Mouse (Mus musculus) kidney, postnatal 0 days (tissue): ENCODE results near the gene Cpe. TPM values are rescaled to one million over a fixed set of nuclear protein-coding genes. Genes with fewer than 3 reads are reported as not detected.

ENCODE experiments used
- ATAC-seq: fragments of 200-750 bp; cut with Nextera tagmentation; replicated peaks from 2 replicates; pipeline ENCODE4 v1.8.0; 2017; ENCODE audit warnings: low read depth, moderate number of reproducible peaks, moderate TSS enrichment, moderate library complexity; ENCODE audit not compliant: low FRiP score
- DNase-seq: peaks from one replicate; pipeline ENCODE4 v3.0.0-alpha.2; 2016; ENCODE audit warnings: low spot score
- H3K27ac ChIP-seq: fragments of 300-500 bp; sonication (generic); 2 replicates; pipeline ENCODE4 v1.5.1; 2014; ENCODE audit warnings: mild to moderate bottlenecking
- H3K27me3 ChIP-seq: fragments of 300-500 bp; sonication (generic); 2 replicates; pipeline ENCODE4 v1.6.1; 2014; ENCODE audit warnings: low read length, mixed read lengths; ENCODE audit not compliant: insufficient read depth
- H3K36me3 ChIP-seq: fragments of 300-500 bp; sonication (generic); 2 replicates; pipeline ENCODE4 v1.6.1; 2014; ENCODE audit warnings: low read length, mixed read lengths; ENCODE audit not compliant: insufficient read depth
- H3K4me1 ChIP-seq: fragments of 300-500 bp; sonication (generic); replicated peaks from 2 replicates; pipeline ENCODE4 v1.6.1; 2014; ENCODE audit warnings: antibody characterized with exemption, low read length, mixed read lengths; ENCODE audit not compliant: insufficient read depth
- H3K4me2 ChIP-seq: fragments of 300-500 bp; sonication (generic); 2 replicates; pipeline ENCODE4 v1.6.1; 2014; ENCODE audit warnings: mild to moderate bottlenecking, low read length, moderate library complexity, mixed read lengths
- H3K4me3 ChIP-seq: fragments of 300-500 bp; sonication (generic); replicated peaks from 2 replicates; pipeline ENCODE4 v1.5.1; 2014; ENCODE audit warnings: low read depth, low read length
- H3K9ac ChIP-seq: fragments of 300-500 bp; sonication (generic); 2 replicates; pipeline ENCODE4 v1.6.1; 2014; ENCODE audit warnings: low read depth, low read length
- H3K9me3 ChIP-seq: fragments of 300-500 bp; sonication (generic); replicated peaks from 2 replicates; pipeline ENCODE4 v1.6.1; 2016; ENCODE audit warnings: low read length, inconsistent platforms, mixed read lengths
- CTCF ChIP-seq: IDR thresholded peaks from 2 replicates; pipeline ENCODE4 v1.5.1; 2016; ENCODE audit warnings: antibody characterized with exemption, low read depth, mild to moderate bottlenecking, moderate library complexity
- WGBS: fragments of 180-500 bp; shearing (Covaris S2); extraction: QIAGEN DNeasy Blood & Tissue Kit; methylation state at CpG from one replicate; pipeline ENCODE4 v1.1.7; 2014; 5-methylcytosine and 5-hydroxymethylcytosine counted together
- polyA plus RNA-seq: library from polyadenylated mRNA; unstranded; fragments of >200 nt; fragmentation: Nextera tagmentation; extraction: Ambion mirVana; gene quantifications from 2 replicates; pipeline ENCODE4 v1.2.1, GENCODE M21; 2015

The Cpe gene
- polyA plus RNA-seq, 1 experiment from 2014 or later, result 115 TPM

- 75% methylated on average over 3 of the region's 3 CpGs for WGBS
- no peak overlapping the region for H3K27ac ChIP-seq
These were observed 76.3 kb downstream of the Cpe start for GRCm38 (mm10) chr8:64616566-64616965.

DNA sequence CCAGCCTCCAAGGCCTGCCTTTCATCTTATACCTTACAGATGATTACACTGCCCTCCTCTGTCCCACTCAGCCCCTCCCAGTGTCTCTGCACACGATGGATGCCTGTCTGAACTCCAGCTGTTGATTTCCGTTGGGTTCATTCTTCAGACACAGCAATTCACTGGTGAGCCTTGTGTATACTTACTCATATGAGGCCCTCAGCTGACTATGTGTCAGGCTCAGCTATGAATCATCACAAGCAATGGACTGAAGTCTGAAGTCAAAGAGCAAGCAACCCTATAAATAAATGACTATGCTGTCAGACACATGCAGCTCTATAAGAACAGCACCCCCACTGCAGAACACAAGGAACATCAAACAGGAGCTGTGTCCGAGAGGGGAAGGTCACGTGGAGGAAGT lies 77.4 kb downstream of the Cpe start:
- Histone ChIP-seq H3K4me1 (no peaks in the 10 kb centered on the region), H3K27me3 (no peaks in the 10 kb centered on the region), H3K9me3 (no peaks in the 10 kb centered on the region), H3K27ac (no peak overlapping the region), H3K4me3 (no peak overlapping the region), H3K4me2 (no peak overlapping the region), H3K36me3 (no peaks in the 10 kb centered on the region), H3K9ac (no peak overlapping the region)
- WGBS, result 67% methylated on average over 4 of the region's 4 CpGs
- ATAC-seq (peak; percentile 79), DNase-seq (peak; percentile 47)
- no peak for TF ChIP-seq CTCF

More at GRCm38 (mm10) chr8:64616566-64616965, 76.3 kb downstream of the Cpe start:
- H3K27me3 ChIP-seq, result no peaks in the 10 kb centered on the region
- no peaks in the 10 kb centered on the region for H3K4me1 ChIP-seq
- TF ChIP-seq CTCF, result no peak
- no peaks in the 10 kb centered on the region for H3K36me3 ChIP-seq
- no peak overlapping the region for H3K4me2 ChIP-seq
- no peak overlapping the region for H3K9ac ChIP-seq
- no peak overlapping the region for H3K4me3 ChIP-seq
- H3K9me3 ChIP-seq, result no peaks in the 10 kb centered on the region
- ATAC-seq (no peak), DNase-seq (no peak)

DNA sequence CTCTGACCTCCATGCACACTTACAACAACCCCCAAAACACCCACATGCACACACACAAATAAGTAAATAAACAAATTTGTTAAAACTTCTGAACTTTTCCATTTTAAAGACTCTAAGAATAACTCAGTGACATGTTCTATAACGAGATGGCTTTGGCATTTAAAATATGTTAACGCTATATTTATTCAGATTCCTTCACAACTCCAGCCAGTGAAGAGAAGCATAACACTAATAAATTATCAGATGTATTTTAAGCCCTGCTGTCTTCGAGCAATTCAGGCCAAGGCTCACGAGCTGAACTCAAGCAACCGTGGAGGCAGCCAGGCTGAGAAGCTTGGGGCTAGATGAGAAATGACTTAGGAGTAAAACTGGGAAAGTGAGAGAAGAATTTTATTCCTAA lies 79.2 kb downstream of the Cpe start:
- Histone ChIP-seq H3K4me2 (no peak overlapping the region), H3K36me3 (no peaks in the 10 kb centered on the region), H3K4me3 (no peak overlapping the region), H3K9me3 (no peaks in the 10 kb centered on the region), H3K9ac (no peak overlapping the region), H3K27me3 (no peaks in the 10 kb centered on the region), H3K4me1 (no peaks in the 10 kb centered on the region), H3K27ac (no peak overlapping the region)
- ATAC-seq (no peak), DNase-seq (peak; percentile 80)
- no peak for TF ChIP-seq CTCF
- 35% methylated on average over 5 of the region's 5 CpGs for WGBS

DNA sequence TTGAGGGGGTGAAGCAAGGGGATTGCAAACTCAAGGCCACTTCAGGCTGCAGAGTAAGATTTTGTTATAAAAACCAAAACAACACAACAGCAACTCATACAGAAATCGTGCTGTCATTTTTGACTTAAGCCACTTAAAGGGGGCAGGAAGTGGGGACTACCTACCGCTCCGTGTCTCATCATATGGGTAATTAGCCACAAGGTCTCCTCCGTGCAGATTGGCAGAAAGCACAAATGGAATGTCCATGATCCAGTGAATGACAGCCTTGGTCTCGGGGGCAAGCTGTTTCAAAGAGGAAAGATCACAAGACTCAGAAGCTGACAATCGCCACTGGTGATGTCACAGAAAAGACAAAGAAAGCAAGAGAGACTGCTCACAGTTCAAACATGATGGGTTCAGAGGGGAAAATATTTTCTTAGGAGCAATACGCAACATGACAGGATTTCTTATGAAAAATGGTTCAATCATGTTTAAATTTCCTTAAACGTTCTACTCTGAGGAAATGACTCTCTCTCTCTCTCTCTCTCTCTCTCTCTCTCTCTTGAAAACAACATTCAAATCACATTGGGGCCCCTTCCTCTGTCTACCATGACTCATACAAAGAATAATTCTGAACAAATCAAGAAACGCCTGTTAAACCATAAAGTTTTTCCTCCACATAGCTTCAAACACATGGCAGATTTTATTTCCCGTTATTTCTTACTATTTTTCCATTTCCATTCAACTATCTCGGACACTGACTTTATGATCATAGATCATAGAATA lies 81.5 kb downstream of the Cpe start:
- Histone ChIP-seq H3K4me2 (no peak overlapping the region), H3K9me3 (no peaks in the 10 kb centered on the region), H3K4me3 (no peak overlapping the region), H3K9ac (no peak overlapping the region), H3K27ac (no peak overlapping the region), H3K4me1 (no peaks in the 10 kb centered on the region), H3K27me3 (no peaks in the 10 kb centered on the region), H3K36me3 (no peaks in the 10 kb centered on the region)
- TF ChIP-seq CTCF, result no peak
- no peak for ATAC-seq
- no peak for DNase-seq
- 70% methylated on average over 11 of the region's 11 CpGs for WGBS

DNA sequence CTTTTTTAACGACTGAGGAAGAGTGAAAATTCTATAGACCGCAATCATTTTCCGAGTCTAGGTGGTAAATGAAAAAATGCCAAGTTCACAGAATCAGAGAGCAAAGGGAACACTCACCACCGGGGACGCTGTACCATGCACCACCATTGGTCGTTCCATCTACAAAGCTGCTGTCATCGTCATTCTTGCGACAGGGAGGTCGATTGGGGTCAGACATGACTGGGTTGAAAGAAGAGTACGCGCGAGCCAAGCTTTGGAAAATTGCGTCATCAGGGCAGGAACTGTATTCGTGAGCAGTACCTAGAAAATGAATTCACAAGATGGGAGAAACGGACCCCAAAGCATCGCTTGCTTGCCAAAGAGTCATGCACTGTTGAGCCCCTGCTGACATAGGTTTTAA lies 83.9 kb downstream of the Cpe start:
- no peak for ATAC-seq
- H3K9ac ChIP-seq, result no peak overlapping the region
- WGBS, result 92% methylated on average over 16 of the region's 16 CpGs

DNA sequence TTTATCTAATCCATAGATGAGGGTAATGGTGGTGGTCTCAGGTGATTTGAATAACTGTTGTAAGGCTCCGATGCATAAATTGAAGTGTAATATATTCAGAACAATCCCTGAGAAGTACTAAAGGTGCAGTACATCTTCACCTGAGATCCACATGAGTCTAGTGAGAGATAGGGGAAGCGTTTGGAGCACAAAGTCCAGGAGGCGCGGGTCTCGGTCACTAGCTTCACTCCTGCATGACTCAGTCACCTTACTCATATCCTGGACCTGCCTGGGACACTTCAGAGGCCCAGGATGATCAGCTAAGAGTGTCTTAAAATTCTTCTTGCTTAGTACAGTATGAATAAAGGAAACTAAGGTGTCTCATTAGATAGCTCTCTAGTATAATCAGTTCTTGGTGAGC lies 86.8 kb downstream of the Cpe start:
- no peak for TF ChIP-seq CTCF
- 94% methylated on average over 5 of the region's 5 CpGs for WGBS
- Histone ChIP-seq H3K9ac (no peak overlapping the region), H3K36me3 (no peaks in the 10 kb centered on the region), H3K4me1 (no peaks in the 10 kb centered on the region), H3K4me2 (no peak overlapping the region), H3K9me3 (no peaks in the 10 kb centered on the region), H3K27ac (no peak overlapping the region), H3K27me3 (no peaks in the 10 kb centered on the region), H3K4me3 (no peak overlapping the region)
- DNase-seq, result no peak
- ATAC-seq, result no peak

More for the DNA sequence above, 83.9 kb downstream of the Cpe start:
- Histone ChIP-seq H3K4me1 (no peaks in the 10 kb centered on the region), H3K9me3 (no peaks in the 10 kb centered on the region), H3K4me3 (no peak overlapping the region), H3K27ac (no peak overlapping the region), H3K36me3 (no peaks in the 10 kb centered on the region), H3K27me3 (no peaks in the 10 kb centered on the region), H3K4me2 (no peak overlapping the region)
- no peak for TF ChIP-seq CTCF
- no peak for DNase-seq

GRCm38 (mm10) chr8:64598206-64598605 lies 94.6 kb downstream of the Cpe start:
- no peak overlapping the region for H3K4me3 ChIP-seq

More at GRCm38 (mm10) chr8:64598206-64598605, 94.6 kb downstream of the Cpe start:
- Histone ChIP-seq H3K27me3 (no peaks in the 10 kb centered on the region), H3K4me1 (no peaks in the 10 kb centered on the region), H3K9me3 (no peaks in the 10 kb centered on the region), H3K4me2 (no peak overlapping the region), H3K36me3 (no peaks in the 10 kb centered on the region), H3K9ac (no peak overlapping the region), H3K27ac (no peak overlapping the region)
- no peak for TF ChIP-seq CTCF
- 78% methylated on average over 4 of the region's 4 CpGs for WGBS
- ATAC-seq (no peak), DNase-seq (no peak)
